Mouse (Mus musculus) hindlimb bud, embryonic 11.5 days (tissue): ENCODE results near the gene Lrrc56.
"Not testable (repeated sequence)": the region's sequence is repeated elsewhere in the genome, so short reads cannot be mapped to it uniquely, and the experiment has no call there.

Experiments
- DNase-seq: peaks from one replicate; pipeline ENCODE4 v3.0.0-alpha.2; 2012; ENCODE audit warnings: low read depth, low spot score; ENCODE audit errors: extremely low spot score

Gene Lrrc56

GRCm38 (mm10) chr7:141216894-141217293 is 22.9 kb downstream of the Lrrc56 start:
- DNase-seq = no peak

- no peak for DNase-seq
These were observed 23.5 kb downstream of the Lrrc56 start for GRCm38 (mm10) chr7:141217343-141218013.

GRCm38 (mm10) chr7:141218141-141218540 is 24.2 kb downstream of the Lrrc56 start:
- no peak for DNase-seq

GRCm38 (mm10) chr7:141218557-141219133 is 24.7 kb downstream of the Lrrc56 start:
- DNase-seq = no peak

- no peak for DNase-seq
These were observed 25.7 kb downstream of the Lrrc56 start for GRCm38 (mm10) chr7:141219558-141220099.

GRCm38 (mm10) chr7:141220377-141220776 is 26.4 kb downstream of the Lrrc56 start:
- no peak for DNase-seq

- peak; percentile 81 for DNase-seq
These were observed 27.5 kb downstream of the Lrrc56 start for GRCm38 (mm10) chr7:141221249-141222125.

- DNase-seq = no peak
These were observed 28.1 kb downstream of the Lrrc56 start for GRCm38 (mm10) chr7:141222126-141222467.

- DNase-seq = no peak
These were observed 28.8 kb downstream of the Lrrc56 start for GRCm38 (mm10) chr7:141222696-141223215.

GRCm38 (mm10) chr7:141226535-141226934 is 32.6 kb downstream of the Lrrc56 start:
- no peak for DNase-seq

GRCm38 (mm10) chr7:141227796-141228195 is 33.8 kb downstream of the Lrrc56 start:
- no peak for DNase-seq

- DNase-seq = peak; percentile 78
These were observed 34.5 kb downstream of the Lrrc56 start, which contains the start of gene Phrf1 for GRCm38 (mm10) chr7:141228279-141229067. Phrf1 (plus strand) TSS chr7:141228784.

GRCm38 (mm10) chr7:141229702-141230101 is 35.7 kb downstream of the Lrrc56 start:
- DNase-seq = no peak

- DNase-seq = no peak
These were observed 36.6 kb downstream of the Lrrc56 start for GRCm38 (mm10) chr7:141230570-141230969.

- no peak for DNase-seq
These were observed 37.2 kb downstream of the Lrrc56 start for GRCm38 (mm10) chr7:141231111-141231510.

GRCm38 (mm10) chr7:141231551-141231950 is 37.6 kb downstream of the Lrrc56 start:
- DNase-seq = no peak

- DNase-seq = not testable (repeated sequence)
These were observed 56.5 kb downstream of the Lrrc56 start for GRCm38 (mm10) chr7:141250486-141250885.

- DNase-seq = no peak
These were observed 62.2 kb downstream of the Lrrc56 start for GRCm38 (mm10) chr7:141256159-141256558.
